Mouse (Mus musculus) heart, embryonic 11.5 days (tissue): ENCODE results near the gene Mfap1b. TPM values are rescaled to one million over a fixed set of nuclear protein-coding genes. Genes with fewer than 3 reads are reported as not detected.
A peak's percentile ranks its signal among the peaks of the same experiment; 100 is the strongest.

Experiments
- ATAC-seq: fragments of 200-750 bp; cut with Nextera tagmentation; replicated peaks from 2 replicates; pipeline ENCODE4 v1.8.0; 2017; ENCODE audit warnings: moderate library complexity; ENCODE audit not compliant: insufficient number of reproducible peaks, low FRiP score, low TSS enrichment
- H3K27ac ChIP-seq: fragments of 300-500 bp; sonication (generic); 2 replicates; pipeline ENCODE4 v1.5.1; 2014; ENCODE audit warnings: mild to moderate bottlenecking, low read depth, low read length
- H3K27me3 ChIP-seq: fragments of 300-500 bp; sonication (generic); 2 replicates; pipeline ENCODE4 v1.6.1; 2014; ENCODE audit warnings: mild to moderate bottlenecking, low read length, mixed read lengths; ENCODE audit not compliant: control insufficient read depth, insufficient read depth
- H3K36me3 ChIP-seq: fragments of 300-500 bp; sonication (generic); 2 replicates; pipeline ENCODE4 v1.6.1; 2014; ENCODE audit warnings: mild to moderate bottlenecking, low read length, moderate library complexity, mixed read lengths; ENCODE audit not compliant: control insufficient read depth, insufficient read depth
- H3K4me1 ChIP-seq: fragments of 300-500 bp; sonication (generic); 2 replicates; pipeline ENCODE4 v1.6.1; 2014; ENCODE audit warnings: low read length; ENCODE audit not compliant: control insufficient read depth, insufficient read depth
- H3K4me2 ChIP-seq: fragments of 300-500 bp; sonication (generic); 2 replicates; pipeline ENCODE4 v1.6.1; 2014; ENCODE audit warnings: mild to moderate bottlenecking, moderate library complexity
- H3K4me3 ChIP-seq: fragments of 300-500 bp; sonication (generic); 2 replicates; pipeline ENCODE4 v1.5.1; 2014; ENCODE audit warnings: low read depth, low read length
- H3K9ac ChIP-seq: fragments of 300-500 bp; sonication (generic); 2 replicates; pipeline ENCODE4 v1.6.1; 2014; ENCODE audit warnings: mild to moderate bottlenecking, low read depth, low read length, moderate library complexity
- H3K9me3 ChIP-seq: fragments of 300-500 bp; sonication (generic); replicated peaks from 2 replicates; pipeline ENCODE4 v1.6.1; 2016; ENCODE audit warnings: low read length; ENCODE audit not compliant: control insufficient read depth
- WGBS: fragments of 180-500 bp; shearing (Covaris S2); extraction: QIAGEN DNeasy Blood & Tissue Kit; methylation state at CpG from one replicate; pipeline ENCODE4 v1.1.7; 2014; ENCODE audit not compliant: insufficient replicate concordance; 5-methylcytosine and 5-hydroxymethylcytosine counted together
- microRNA-seq: library from miRNA; unstranded; fragments of <30 nt; microRNA quantifications from one replicate; pipeline ENCODE4, GENCODE M21; 2016; ENCODE audit warnings: borderline number of aligned reads
- polyA plus RNA-seq: library from polyadenylated mRNA; unstranded; fragments of >200 nt; fragmentation: Nextera tagmentation; extraction: Ambion mirVana; gene quantifications from 2 replicates; pipeline ENCODE4 v1.2.1, GENCODE M21; 2014

Gene Mfap1b
- polyA plus RNA-seq, 1 experiment from 2014 or later: 45.0 TPM

DNA sequence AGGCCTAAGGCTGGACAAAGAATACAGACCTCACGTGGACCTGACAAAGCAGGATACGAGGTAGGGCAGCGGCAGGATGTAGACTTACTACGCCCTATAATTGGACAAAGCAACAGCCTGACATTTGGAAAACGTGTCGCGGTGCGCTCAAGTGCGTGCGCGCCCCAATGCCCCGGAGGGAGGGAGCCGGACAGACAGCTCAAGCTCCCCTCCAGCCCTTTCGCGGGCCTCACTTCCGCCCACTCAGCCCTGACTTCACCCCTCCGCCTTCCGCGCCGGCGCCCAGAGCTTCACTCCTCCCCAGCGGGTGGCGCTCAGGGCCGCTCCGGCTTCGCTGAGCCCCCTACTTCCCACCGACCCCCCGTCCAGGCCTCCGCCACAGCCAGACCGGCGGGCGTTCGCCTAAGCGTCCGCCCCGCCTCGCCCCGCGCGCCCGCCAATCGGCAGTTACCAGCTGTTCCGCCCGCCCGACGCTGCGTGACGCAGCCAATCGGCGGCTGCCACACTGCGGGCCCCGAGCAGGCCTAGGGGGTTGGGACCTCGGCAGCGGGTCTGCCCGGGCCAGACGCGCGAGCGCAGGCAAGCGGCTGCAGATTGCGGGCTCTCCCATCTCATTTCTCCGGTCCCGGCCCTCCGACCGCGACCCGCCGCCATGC, 60.4 kb downstream of the Mfap1b start, which contains the start of the genes Pdia3 and Catsper2:
TSS of gene Pdia3 (plus strand) at position 389 of the 656 bp plus-strand sequence.
TSS of gene Catsper2 (minus strand) at position 406 of the 656 bp plus-strand sequence.
- peak; percentile 99 for ATAC-seq
- Histone ChIP-seq H3K9me3 (no peaks in the 10 kb centered on the region), H3K9ac (peak within 1 kb of the TSS; percentile 99), H3K4me3 (peak within 1 kb of the TSS; percentile 97), H3K36me3 (peaks cover 3% of the 10 kb centered on the region), H3K27me3 (no peaks in the 10 kb centered on the region), H3K27ac (peak within 1 kb of the TSS; percentile 99), H3K4me2 (peak within 1 kb of the TSS; percentile 79), H3K4me1 (peaks cover 16% of the 10 kb centered on the region)
- under 1% methylated on average over 64 of the region's 68 CpGs for WGBS

DNA sequence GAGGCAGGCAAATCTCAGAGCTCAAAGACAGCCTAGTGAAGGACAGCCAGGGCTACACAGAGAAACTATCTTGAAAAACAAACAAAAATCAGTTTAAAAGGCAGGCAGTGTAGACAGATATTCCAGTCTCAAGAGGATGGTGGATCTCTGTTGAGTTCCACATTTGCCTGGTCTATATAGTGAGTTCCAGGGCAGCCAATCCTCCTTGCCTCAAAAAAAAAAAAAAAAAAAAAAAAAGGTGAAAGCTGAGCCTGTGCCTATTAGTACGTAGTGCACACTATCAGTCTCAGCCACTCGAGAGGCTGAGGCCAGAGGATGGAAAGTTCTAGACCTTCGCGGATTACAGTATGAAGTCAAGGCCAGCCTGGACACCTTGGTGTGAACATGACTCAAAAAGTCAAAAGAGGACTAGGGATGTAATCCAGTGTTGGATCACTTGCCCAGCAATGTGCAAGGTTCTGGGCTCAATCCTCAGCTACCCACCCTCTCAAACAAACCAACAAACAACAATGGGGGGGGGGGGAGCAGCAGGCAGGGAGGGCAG, 61.0 kb downstream of the Mfap1b start:
- H3K27ac ChIP-seq: peak overlapping the region; percentile 99
- peak overlapping the region; percentile 79 for H3K4me2 ChIP-seq
- peaks cover 16% of the 10 kb centered on the region for H3K4me1 ChIP-seq
- H3K36me3 ChIP-seq: no peaks in the 10 kb centered on the region
- peak overlapping the region; percentile 84 for H3K9ac ChIP-seq
- 9% methylated on average over 4 of the region's 4 CpGs for WGBS
- H3K9me3 ChIP-seq: no peaks in the 10 kb centered on the region
- H3K27me3 ChIP-seq: no peaks in the 10 kb centered on the region
- ATAC-seq: 0 out of 2 replicates have a peak, but pooled peaks have one; percentile 1
- H3K4me3 ChIP-seq: peak overlapping the region; percentile 97

Small RNAs within 50 kb of the gene (microRNA-seq; reads per million reads assigned to microRNA genes)
- gene Gm22953: not detected

Other genes with a start within 250 kb of the Mfap1b start
- gene Trp53bp1, start 202.7 kb downstream of the Mfap1b start, polyA plus RNA-seq: 60.1 and 63.5 TPM in 2 replicates
- 4.0 and 6.6 TPM in 2 replicates for gene Map1a, start 184.5 kb downstream of the Mfap1b start, polyA plus RNA-seq
- gene Ppip5k1, start 118.7 kb downstream of the Mfap1b start, polyA plus RNA-seq: 10.8 and 11.5 TPM in 2 replicates
- gene Ckmt1, start 116.4 kb downstream of the Mfap1b start, polyA plus RNA-seq: 1.3 and 2.5 TPM in 2 replicates
- gene Strc, start 86.9 kb downstream of the Mfap1b start, polyA plus RNA-seq: 0.03 TPM in 1 of 2 replicates, not detected in the other
- 489 and 639 TPM in 2 replicates for gene Pdia3, start 60.3 kb downstream of the Mfap1b start, polyA plus RNA-seq
- gene Catsper2, start 60.3 kb downstream of the Mfap1b start, polyA plus RNA-seq: 2.7 and 3.4 TPM in 2 replicates
- 1.6 and 2.4 TPM in 2 replicates for gene Ell3, start 29.8 kb downstream of the Mfap1b start, polyA plus RNA-seq
- 603 and 608 TPM in 2 replicates for gene Serf2, start 24.9 kb downstream of the Mfap1b start, polyA plus RNA-seq
- 118 and 124 TPM in 2 replicates for gene Hypk, start 20.8 kb downstream of the Mfap1b start, polyA plus RNA-seq
- gene Serinc4, start 17.3 kb downstream of the Mfap1b start, polyA plus RNA-seq: 0.07 TPM in 1 of 2 replicates, not detected in the other
- 19.2 and 20.6 TPM in 2 replicates for gene Mfap1a, start 32.6 kb upstream of the Mfap1b start, polyA plus RNA-seq
- 7.1 and 10.0 TPM in 2 replicates for gene Wdr76, start 32.7 kb upstream of the Mfap1b start, polyA plus RNA-seq